Mouse (Mus musculus): ENCODE data around the gene Tssk2.
A peak's percentile ranks its signal among the peaks of the same experiment; 100 is the strongest.

Tssk2 gene

DNA sequence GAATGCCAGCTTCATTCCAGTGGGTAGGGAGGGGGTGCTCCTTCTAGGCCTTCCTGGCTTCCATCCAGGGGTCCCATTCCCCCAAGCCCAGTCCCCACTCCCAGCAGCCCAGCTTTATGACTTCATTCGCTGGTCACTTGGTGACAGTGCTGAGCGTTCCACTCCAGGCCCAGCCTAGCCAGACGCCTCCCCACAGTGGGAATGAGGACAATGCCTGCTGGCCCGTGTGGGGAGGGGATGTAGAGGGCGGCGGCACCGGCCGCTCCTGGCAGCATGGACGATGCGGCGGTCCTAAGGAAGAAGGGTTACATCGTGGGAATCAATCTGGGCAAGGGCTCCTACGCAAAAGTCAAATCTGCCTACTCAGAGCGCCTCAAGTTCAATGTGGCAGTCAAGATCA is at the start of gene Tssk2, which contains the start of gene Dgcr2:
Tssk2 (plus strand) TSS at position 176 of the 400 bp plus-strand sequence.
Dgcr2 (minus strand) TSS at position 101 of the 400 bp plus-strand sequence.
- no peak for DNase-seq

DNA sequence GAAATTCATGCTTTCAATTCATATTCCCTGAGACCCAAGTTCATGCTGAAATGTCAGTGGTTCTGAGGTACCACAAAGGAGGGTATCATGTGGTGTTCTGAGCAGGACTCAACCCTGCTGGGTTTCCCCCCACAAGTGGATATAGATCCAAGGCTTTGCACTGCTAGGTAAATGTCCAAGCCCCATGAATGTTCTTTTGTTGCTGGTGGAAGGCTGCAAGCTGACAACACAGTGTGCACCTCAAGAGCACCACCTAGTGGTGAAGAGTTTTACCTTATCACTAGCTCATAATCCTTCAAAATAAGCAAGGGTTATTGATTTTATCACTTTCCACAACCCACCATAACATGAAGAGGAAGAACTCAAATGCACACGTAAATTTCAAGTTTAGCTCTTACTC is 49.5 kb upstream of the Tssk2 start:
- DNase-seq, result peak; percentile 75 to 78

GRCm38 (mm10) chr16:17849486-17849885 is 49.0 kb upstream of the Tssk2 start:
- DNase-seq, result no peak

DNA sequence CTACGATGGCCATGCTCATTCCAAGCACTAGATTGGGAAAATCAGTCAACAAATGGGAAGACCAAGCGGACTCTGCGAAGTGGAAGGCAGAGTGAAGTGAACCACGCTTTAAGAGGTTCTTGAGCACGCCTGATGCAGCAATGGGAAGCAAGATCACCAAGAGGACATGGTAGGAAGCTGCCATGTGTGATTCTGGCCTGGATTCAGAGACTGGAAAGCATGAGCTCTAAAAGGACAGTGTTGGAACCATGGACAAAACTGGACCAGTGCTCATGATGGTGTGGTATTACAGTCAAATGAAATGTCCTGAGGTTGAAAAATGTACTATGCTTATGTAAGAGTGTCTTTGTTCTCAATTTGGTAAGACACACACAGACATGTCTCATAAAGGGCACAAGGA is 47.1 kb upstream of the Tssk2 start:
- DNase-seq, result peak in 1 of 2 experiments; percentile 42

GRCm38 (mm10) chr16:17851860-17852259 is 46.6 kb upstream of the Tssk2 start:
- peak; percentile 89 to 92 for DNase-seq

DNA sequence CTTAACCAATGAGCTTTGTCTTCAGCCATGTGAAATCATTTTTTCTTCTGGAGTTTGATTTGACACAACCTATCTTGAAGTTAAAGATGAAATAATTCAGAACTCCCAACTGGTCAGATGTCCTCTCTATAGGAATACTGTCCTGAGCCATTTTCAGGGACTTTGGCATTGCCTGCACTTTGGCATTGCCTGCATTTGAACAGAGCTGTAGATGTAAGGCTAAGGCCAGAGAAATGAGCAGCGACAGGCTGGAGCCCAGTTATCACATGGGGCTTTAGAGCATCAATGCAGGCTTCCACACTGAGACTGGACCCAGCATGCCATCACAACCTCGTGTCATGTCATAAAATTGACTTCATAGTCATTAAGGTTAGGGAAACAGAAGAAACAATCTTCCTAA is 45.2 kb upstream of the Tssk2 start:
- DNase-seq, result no peak

GRCm38 (mm10) chr16:17857157-17857556 is 41.3 kb upstream of the Tssk2 start:
- no peak for DNase-seq

- peak in 1 of 2 experiments; percentile 46 for DNase-seq
Measured at GRCm38 (mm10) chr16:17858592-17858991, 39.8 kb upstream of the Tssk2 start.

- DNase-seq, result no peak
Measured at GRCm38 (mm10) chr16:17865293-17865692, 33.1 kb upstream of the Tssk2 start.

GRCm38 (mm10) chr16:17865770-17866169 is 32.7 kb upstream of the Tssk2 start:
- DNase-seq, result peak in 1 of 2 experiments; percentile 45

GRCm38 (mm10) chr16:17871248-17871647 is 27.2 kb upstream of the Tssk2 start:
- DNase-seq, result no peak

GRCm38 (mm10) chr16:17872995-17873394 is 25.4 kb upstream of the Tssk2 start:
- no peak for DNase-seq

GRCm38 (mm10) chr16:17875174-17875573 is 23.3 kb upstream of the Tssk2 start:
- DNase-seq, result peak in 1 of 2 experiments; percentile 56

DNA sequence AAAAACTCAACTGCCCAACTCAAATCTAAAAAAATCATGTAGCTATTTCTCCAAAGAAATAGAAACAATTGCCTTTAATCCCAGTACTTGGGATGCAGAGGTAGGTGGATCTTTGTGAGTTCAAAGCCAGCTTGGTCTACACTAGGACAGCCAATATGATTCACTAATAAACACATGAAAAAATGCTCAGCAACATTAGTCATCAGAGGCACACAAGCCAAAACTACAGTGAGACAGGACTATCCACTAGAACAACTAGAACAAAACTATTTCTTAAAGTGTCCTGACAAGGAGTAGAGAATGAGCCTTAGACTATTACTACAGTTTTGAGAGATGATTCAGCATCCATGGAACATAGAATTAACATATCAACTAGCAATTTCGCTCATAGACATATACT is 22.3 kb upstream of the Tssk2 start:
- DNase-seq, result no peak

- no peak for DNase-seq
Measured at GRCm38 (mm10) chr16:17879571-17879970, 18.9 kb upstream of the Tssk2 start.

GRCm38 (mm10) chr16:17882196-17882595 is 16.2 kb upstream of the Tssk2 start:
- no peak for DNase-seq

DNA sequence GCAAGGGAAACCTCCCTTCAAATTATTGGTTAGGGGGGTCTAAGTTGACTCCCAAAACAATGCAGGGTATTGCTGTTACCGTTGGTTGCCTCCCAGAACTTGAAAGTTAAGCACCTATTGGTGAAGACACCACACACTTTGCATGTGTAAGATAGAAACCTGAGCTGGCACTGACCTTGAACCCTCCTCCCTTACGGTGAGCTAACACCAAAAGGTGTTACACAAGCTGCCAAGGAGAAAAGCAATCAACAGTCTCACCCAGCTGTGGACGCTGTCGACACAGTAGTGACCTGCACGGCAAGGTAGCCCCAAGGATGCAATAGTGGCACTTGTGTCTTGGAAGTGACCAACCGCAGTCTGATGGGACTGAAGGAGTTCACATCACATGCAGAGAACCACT is 14.3 kb upstream of the Tssk2 start:
- DNase-seq, result no peak

- peak; percentile 35 to 44 for DNase-seq
Measured at GRCm38 (mm10) chr16:17889689-17890341, 8.6 kb upstream of the Tssk2 start.

DNA sequence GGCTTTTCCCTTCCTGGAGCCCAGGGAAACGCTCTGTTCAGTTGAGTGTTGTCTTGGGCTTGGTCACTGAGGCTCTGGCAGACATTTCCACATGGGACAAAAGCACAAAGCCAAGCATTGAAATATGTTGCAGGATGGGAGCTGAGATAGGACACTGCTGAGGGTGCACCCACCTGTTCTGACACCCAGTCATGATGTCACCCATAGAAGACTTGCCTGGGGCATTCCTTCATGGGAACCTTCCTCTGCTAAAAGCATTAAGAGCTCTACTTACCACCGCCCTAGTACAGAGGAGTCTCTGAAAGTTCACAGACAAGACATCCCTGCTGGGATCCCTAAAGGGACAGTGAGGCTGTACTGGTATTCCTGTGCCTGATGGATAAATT is 8.1 kb upstream of the Tssk2 start:
- DNase-seq, result peak in 1 of 2 experiments; percentile 33

DNA sequence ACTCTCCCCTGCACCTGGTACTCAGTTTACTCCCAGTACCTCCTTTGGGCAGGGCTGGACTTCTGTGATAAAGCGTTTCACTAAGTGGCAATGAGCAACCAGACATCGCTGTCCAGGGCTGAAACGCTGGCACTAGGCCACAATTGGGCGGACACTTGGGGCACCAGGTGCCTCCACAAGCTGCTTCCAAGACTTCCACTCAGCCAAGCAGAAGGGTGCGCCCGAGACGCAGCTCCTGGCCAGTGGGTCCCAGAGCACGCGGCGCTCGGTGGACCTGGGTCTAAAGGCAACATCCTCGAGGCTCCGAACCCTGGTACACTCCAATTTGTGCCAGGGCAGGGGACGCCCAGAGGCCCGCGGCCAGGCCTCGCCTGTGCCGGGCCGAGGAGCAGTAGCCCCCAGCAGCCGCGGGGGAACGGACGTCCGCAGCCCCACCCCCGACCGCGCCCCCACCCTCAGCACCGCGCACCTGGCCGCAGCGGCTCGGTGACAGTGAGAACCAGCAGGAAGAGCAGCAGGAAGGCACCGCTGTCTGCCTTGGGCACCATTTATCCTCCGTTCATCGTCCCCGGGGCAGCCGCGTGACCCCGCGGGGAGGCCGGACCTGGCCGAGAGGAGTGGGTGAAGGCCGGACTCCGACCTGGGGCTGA is 7.4 kb upstream of the Tssk2 start:
- peak; percentile 93 to 94 for DNase-seq

DNA sequence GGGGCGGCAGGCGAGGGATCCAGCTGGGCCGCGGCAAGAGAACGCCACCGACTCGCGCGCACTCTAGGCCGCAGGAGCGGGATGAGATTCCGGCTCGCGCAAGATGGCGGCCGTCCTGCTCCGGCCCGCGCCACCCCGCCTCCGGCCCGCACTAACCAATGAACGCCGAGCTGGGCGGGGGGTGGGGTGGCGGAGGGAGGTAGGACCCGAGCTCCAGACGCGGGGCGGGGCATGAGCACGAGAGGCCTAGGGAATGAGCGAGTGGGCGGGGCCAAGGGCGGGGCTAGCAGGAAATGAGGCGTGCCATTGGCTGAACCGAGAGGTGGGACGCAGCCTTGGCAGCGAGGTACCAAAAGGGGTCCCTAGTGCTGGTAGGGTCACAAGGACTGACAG is 6.9 kb upstream of the Tssk2 start, which contains the start of gene Gm20518:
Gm20518 (minus strand) TSS at position 105 of the 393 bp plus-strand sequence.
- peak; percentile 100 for DNase-seq

DNA sequence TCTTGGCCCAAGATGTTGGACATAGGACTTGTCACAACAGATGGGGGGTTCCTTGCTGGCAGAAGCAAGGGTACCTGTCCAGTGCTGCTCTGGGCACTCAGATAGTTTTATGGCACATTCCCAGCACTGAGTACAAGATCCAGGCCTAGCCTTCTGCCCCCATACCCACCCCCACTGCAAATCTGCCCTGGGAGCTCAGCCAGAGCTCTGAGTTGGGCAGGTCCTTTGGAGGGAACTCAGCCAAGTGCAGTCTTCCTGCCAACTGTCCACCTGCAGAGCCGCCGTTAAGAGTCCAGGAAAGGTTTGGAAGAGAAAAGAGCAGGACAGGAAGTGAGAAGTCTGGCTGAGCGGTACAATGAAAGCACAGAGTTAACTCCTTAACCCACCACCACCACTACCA is 5.8 kb upstream of the Tssk2 start:
- DNase-seq, result peak; percentile 88 to 89

DNA sequence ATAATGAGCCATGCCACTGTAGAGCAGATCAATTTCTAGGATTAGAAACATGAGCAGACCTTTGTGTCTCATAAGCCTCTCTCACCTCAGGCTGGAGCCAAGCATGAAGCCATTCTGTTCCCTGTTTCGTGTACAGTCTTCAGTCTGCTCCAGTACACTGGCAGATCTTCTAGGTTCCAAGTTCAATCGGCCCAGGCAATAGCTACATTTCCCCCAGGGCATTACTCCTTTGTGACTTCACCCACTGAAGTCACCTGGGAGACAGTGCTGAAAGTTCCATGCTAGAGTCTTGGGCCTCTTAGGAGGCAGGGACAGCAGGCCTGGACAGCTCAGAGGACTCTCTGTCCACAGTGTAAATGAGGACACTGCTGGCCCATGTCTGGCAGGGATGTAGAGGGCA is 4.5 kb upstream of the Tssk2 start, which contains the start of gene Tssk1:
Tssk1 (plus strand) TSS at position 301 of the 400 bp plus-strand sequence.
- DNase-seq, result no peak

DNA sequence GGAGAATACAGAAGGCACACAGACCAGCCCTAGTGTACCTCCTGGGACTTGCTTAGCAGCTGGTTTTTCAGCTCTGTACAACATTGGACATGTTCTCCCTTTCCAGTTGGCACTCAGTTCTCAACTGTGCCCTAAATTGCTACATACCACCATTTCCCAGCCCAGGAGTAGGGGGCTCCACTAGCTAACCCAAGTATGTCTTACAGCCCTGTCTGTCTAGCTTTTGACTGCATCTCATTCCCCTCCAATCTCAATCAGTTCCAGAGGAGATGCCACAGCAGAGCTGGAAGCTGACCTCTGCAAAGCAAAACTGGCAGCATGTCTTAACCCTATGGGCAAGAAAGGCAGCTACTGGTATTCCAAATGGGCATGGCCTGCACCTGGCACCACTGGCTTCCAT is 2.3 kb upstream of the Tssk2 start:
- DNase-seq, result no peak
